Mouse (Mus musculus): ENCODE measurements around the gene Ubxn6.

The Ubxn6 gene

GRCm38 (mm10) chr17:56074827-56075208 lies at the start of gene Ubxn6:
Gene Ubxn6, minus strand, starts transcription at chr17:56075028.
- peak; percentile 97 for DNase-seq (ENCODE audit: low spot score)

DNA sequence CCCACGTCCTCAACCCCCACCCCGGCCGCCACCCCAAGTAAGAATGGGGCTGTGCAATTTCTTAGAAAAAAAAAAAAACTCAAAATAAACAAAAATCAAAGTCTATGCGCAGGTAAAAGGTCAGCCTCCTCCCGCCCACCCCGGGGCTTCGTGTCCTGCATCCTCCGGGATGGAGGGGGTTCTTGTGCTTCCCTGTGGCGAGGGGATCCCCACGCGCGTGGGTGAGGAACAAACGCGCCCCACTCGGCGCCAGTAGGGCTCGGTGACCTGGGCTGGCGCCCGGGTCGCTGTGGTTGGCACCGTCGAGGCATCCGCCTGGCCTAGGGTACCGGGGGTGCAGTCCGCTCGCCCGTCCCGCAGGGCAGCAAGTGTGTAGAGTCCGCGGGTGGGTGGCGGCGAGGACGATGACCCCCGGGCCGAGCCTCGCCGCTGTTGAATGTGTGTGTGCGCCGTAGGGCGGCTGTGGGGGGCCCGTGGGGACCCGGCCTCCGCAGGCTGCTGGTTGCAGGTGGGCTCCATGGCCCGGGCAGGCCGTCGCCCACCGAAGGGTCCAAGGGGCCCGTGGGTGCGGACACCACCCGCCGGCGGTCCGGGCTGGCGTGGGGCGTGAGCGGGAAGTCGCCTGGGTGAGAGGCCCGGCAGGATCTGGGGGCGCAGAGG lies 49.0 kb upstream of the Ubxn6 start:
- DNase-seq (ENCODE audit: low spot score): no peak

GRCm38 (mm10) chr17:56123161-56123560 lies 48.3 kb upstream of the Ubxn6 start:
- no peak for DNase-seq (ENCODE audit: low spot score)

GRCm38 (mm10) chr17:56121826-56122225 lies 47.0 kb upstream of the Ubxn6 start, which contains the start of gene Lrg1:
Gene Lrg1, minus strand, starts transcription at chr17:56122001.
- peak; percentile 71 for DNase-seq (ENCODE audit: low spot score)

GRCm38 (mm10) chr17:56119981-56120880 lies 45.4 kb upstream of the Ubxn6 start:
- no peak for DNase-seq (ENCODE audit: low spot score)

DNA sequence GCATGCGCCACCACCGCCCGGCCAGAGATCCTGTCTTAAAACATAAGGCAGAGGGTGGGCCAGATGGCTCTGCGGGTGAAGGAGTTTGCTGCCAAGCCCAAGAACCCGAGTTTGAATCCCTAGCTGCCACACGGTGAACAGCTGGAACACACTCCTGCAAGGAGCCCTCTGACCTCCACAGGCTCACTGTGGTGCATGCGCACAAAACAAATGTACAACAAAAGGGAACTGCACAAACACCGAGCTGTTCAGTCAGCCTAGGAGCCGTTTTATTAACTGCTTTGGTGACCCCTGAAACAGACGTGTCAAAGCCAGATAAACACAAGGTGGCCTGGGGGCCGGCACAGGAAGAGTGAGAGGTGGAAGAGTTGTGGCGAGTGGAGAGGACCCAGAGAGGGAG lies 44.6 kb upstream of the Ubxn6 start:
- no peak for DNase-seq (ENCODE audit: low spot score)

- no peak for DNase-seq (ENCODE audit: low spot score)
These were observed 42.5 kb upstream of the Ubxn6 start, which contains the start of gene Plin5 for GRCm38 (mm10) chr17:56117251-56117710. Gene Plin5, minus strand, starts transcription at chr17:56117596.

GRCm38 (mm10) chr17:56116193-56116592 lies 41.4 kb upstream of the Ubxn6 start:
- no peak for DNase-seq (ENCODE audit: low spot score)

DNA sequence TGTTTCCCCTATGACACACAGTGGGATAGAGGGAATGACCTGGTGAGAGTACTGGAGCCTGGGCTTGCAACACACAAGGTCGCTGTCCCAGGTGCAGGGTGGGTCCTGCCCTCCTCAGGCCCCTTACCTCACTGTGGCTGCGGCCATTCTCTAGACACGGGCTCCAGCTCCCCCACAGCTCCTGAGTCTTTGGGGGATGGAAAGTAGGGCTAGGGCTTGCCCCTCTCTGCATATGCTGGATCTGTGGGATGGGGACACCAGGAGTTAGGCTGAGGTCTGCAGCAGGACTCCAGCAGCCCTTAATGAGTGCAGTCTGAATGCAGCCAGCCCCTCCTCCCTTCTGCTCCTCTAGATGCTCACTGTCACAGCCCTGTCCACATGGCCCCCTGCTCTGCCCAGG lies 37.9 kb upstream of the Ubxn6 start:
- DNase-seq (ENCODE audit: low spot score): no peak

DNA sequence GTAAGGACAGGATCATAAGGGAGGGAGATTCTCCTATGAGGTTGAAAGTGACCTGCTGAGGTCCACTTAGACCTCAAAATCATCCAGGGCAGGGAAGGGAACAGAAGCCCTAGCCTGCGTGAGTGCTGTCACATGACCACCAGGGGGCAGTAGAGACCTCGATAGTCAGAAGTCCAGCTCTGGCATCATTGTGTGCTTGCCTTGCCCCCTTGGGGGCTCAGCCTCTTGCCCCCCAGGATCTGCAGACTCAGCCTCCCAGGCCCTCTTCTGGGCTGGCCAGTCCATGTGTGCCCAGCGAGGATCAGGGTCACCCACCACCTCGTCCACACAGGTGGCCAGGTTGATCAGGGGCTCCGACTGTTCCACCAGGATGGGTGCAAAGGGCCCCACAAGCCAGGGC lies 37.0 kb upstream of the Ubxn6 start:
- peak; percentile 87 for DNase-seq (ENCODE audit: low spot score)

DNA sequence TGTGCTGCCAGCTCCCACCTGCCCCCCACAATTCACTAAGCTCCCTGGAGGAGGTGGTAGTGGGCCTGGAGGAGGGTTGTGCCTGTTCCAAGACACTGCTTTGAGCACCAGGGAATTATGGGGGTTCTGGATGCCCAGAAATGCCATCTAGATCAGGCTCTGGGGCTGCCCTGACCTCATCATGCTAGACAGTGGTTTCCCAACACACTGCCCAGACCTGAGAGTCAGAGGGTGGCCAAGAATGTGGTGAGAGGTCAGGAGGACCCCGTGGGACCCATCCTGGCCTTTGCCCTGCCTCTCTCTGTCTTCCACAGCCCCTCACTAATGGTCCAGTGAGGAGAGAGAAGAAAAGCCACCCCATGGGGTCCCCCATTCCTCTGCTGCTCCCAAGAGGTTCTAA lies 36.2 kb upstream of the Ubxn6 start:
- DNase-seq (ENCODE audit: low spot score): peak; percentile 74

DNA sequence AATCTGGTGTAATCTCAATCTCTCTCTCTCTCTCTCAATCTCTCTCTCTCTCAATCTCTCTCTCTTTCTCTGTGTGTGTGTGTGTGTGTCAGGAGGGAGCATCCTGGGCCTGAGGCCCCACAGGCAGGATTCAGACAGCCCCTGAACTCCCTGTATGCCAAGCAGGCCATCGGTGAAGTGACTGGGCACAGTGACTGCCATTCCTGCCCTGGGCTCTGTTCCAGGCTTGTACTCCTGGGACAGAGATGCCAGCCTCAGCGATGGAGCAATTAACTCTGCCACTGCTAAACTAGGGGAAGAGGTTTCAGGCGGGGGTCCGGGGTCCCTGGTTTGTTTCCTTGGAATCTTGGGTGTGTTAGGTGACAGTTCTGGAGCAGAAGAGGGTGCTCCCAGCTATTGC lies 35.7 kb upstream of the Ubxn6 start:
- peak; percentile 98 for DNase-seq (ENCODE audit: low spot score)

GRCm38 (mm10) chr17:56109219-56110051 lies 34.6 kb upstream of the Ubxn6 start, which contains the start of gene Plin4:
Gene Plin4, minus strand, starts transcription at chr17:56109803.
- peak; percentile 98 for DNase-seq (ENCODE audit: low spot score)

DNA sequence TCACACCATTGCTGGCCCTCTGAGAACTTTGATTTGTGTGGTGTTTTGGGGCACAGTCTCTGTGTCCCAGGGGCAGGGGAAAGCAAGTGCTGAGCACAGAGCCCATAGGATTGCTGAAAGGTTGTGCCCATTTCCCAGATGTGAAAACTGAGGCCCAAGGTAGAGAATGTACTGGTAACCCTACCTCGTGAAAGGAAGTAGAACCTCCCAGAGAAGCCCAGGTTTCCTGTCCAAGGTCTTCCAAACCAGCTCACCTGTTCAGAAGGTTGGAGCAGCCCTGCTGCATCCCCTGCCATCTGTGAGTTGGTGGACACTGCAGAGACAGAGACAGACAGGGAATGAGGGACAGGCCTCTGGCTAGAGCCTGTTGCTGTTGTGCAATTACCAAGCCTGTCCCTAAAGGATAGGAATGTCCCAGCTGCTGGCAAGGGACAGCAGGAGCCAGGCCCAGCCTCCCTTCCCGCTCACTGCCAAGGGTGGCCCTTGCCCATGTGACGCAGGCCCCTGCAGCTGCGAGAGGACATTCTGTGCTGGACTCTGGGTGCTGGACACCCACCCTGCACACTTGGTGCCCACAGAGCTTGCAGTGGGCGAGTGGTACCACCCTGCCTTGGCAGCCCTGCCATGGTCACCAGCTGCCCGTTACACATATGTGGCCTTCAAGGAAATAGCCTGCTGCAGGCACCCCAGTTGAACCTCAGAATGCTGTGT lies 33.7 kb upstream of the Ubxn6 start:
- peak; percentile 89 for DNase-seq (ENCODE audit: low spot score)

- peak; percentile 58 for DNase-seq (ENCODE audit: low spot score)
These were observed 32.9 kb upstream of the Ubxn6 start for GRCm38 (mm10) chr17:56107736-56108135.

DNA sequence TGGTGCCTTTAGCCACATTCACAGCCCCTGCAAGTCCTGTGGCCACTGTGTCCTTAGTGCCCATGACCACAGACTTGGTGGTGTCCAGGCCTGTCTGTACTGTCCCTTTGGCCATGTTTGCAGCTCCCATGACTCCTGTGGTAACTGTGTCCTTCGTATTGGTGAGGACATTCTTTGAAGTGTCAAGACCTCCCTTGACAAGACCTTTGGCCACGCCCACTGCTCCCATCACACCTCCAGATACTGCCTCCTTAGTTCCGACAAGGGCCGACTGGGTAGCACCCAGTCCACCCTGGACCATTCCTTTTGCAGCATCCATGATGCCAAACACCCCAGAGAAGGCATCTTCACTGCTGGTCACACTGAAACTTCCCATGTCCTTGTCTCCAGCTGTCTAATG lies 32.2 kb upstream of the Ubxn6 start:
- DNase-seq (ENCODE audit: low spot score): no peak

DNA sequence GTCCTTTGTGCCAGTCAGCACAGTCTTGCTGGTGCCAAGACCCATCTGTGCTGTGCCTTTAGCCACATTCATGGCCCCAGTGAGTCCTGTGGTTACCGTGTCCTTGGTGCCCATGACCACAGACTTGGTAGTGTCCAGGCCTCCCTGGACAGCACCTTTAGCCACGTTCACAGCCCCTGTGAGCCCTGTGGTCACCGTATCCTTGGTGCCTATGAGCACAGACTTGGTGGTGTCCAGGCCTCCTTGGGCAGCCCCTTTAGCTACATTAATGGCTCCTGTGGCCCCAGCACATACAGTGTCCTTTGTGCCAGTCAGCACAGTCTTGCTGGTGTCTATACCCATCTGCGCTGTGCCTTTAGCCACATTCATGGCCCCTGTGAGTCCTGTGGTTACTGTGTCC lies 31.6 kb upstream of the Ubxn6 start:
- DNase-seq (ENCODE audit: low spot score): peak; percentile 65

DNA sequence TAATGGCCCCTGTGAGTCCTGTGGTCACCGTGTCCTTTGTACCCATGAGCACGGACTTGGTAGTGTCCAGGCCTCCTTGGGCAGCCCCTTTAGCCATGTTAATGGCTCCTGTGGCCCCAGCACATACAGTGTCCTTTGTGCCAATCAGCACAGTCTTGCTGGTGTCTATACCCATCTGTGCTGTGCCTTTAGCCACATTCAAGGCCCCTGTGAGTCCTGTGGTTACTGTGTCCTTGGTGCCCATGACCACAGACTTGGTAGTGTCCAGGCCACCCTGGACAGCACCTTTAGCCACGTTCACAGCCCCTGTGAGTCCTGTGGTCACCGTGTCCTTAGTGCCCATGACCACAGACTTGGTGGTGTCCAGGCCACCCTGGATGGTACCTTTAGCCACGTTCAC lies 30.0 kb upstream of the Ubxn6 start:
- DNase-seq (ENCODE audit: low spot score): peak; percentile 82

GRCm38 (mm10) chr17:56103465-56104285 lies 28.8 kb upstream of the Ubxn6 start:
- peak; percentile 92 for DNase-seq (ENCODE audit: low spot score)

DNA sequence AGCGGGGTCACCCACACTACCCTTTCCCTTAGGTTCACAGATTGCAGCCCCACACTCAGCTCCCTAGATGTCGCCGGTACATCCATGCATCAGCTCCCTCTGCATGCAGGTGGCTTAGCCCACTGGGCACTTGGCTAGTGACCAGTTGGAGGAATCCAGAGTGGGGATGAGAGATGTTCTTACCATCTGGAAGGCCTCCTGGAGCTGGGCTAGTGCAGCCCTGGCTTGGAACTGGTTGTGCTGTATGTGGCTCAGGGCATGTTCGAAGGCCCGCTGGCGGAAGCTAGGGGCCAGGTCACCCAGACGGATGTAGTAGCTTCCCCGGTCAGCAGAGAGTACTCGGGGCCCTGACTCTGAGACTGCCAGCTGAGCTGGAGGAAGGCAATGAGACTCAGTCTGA lies 28.1 kb upstream of the Ubxn6 start:
- DNase-seq (ENCODE audit: low spot score): no peak

DNA sequence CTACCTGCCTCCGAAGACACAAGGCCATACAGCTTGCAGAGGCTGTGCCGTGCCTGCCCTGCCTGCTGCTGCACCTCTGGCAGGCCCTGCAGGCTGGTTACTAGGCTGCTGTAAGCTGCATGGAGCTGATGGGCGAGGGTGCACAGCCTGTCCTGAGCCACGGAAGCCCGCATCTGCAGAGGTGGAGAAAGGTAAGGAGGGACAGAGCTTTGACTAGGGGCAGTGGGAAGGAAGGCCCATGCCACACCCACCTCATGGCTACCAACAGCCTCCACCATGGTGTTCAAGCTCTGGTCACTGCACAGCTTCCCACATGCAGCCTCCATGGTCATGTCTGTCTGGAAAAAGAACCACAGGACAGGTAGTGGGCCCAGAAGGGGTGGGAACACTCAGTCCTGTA lies 27.3 kb upstream of the Ubxn6 start:
- DNase-seq (ENCODE audit: low spot score): no peak
